Mouse (Mus musculus): Measurements from ENCODE around the gene Drc3. TPM values are rescaled to one million over a fixed set of nuclear protein-coding genes. Genes with fewer than 3 reads are reported as not detected.
"Not testable (repeated sequence)": the region's sequence is repeated elsewhere in the genome, so short reads cannot be mapped to it uniquely, and the experiment has no call there.

Drc3 gene
- polyA plus RNA-seq, 1 experiment = 70.2 TPM

DNA sequence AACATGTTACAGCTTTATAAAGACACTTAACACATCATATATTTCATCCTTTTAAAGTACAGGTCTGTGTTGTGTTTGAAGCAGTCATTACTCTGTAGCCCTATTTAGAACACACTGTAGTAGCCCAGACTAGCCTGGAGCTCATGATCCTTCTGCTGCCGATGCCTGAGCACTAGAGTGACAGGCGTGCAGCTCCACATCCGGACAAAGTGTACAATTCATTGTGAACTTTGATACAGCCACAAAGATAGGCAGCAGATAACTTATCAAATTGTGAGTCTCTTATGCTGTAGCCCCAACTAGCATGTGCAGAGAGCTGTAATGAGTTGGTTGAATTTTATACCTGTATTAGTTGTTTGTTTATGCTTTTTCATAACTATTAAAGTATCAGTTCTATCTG, 74.5 kb downstream of the Drc3 start:
- Histone ChIP-seq H3K36me3 (ENCODE audit: control insufficient read depth, insufficient read depth, low read length) (no peaks in the 10 kb centered on the region; the same call in 1 of the 2 replicates), H3K27ac (ENCODE audit: control insufficient read depth, insufficient read depth, low read depth, low read length) (no peak overlapping the region), H3K4me3 (ENCODE audit: control insufficient read depth, low read depth, low read length) (no peak overlapping the region), H3K4me1 (ENCODE audit: control insufficient read depth, insufficient read depth, low read length) (no peaks in the 10 kb centered on the region), H3K27me3 (ENCODE audit: control insufficient read depth, insufficient read depth, low read length) (no peaks in the 10 kb centered on the region)
- TF ChIP-seq CTCF (IDR thresholded peaks at IDR 0.05; ENCODE audit: control insufficient read depth, insufficient read depth, insufficient replicate concordance, low read depth, low read length) = no peak
- no peak for TF ChIP-seq POLR2A (IDR thresholded peaks at IDR 0.05; ENCODE audit: control insufficient read depth, low read depth, low read length)

GRCm38 (mm10) chr11:60433501-60433900, 80.4 kb downstream of the Drc3 start:
- TF ChIP-seq CTCF (IDR thresholded peaks at IDR 0.05; ENCODE audit: control insufficient read depth, insufficient read depth, insufficient replicate concordance, low read depth, low read length) (no peak), POLR2A (IDR thresholded peaks at IDR 0.05; ENCODE audit: control insufficient read depth, low read depth, low read length) (no peak)
- Histone ChIP-seq H3K36me3 (ENCODE audit: control insufficient read depth, insufficient read depth, low read length) (peaks cover 6% of the 10 kb centered on the region), H3K4me1 (ENCODE audit: control insufficient read depth, insufficient read depth, low read length) (no peaks in the 10 kb centered on the region), H3K27ac (ENCODE audit: control insufficient read depth, insufficient read depth, low read depth, low read length) (no peak overlapping the region), H3K27me3 (ENCODE audit: control insufficient read depth, insufficient read depth, low read length) (no peaks in the 10 kb centered on the region), H3K4me3 (ENCODE audit: control insufficient read depth, low read depth, low read length) (no peak overlapping the region)

GRCm38 (mm10) chr11:60435133-60435532, 82.0 kb downstream of the Drc3 start:
- Histone ChIP-seq H3K4me3 (ENCODE audit: control insufficient read depth, low read depth, low read length) (no peak overlapping the region), H3K27me3 (ENCODE audit: control insufficient read depth, insufficient read depth, low read length) (no peaks in the 10 kb centered on the region), H3K4me1 (ENCODE audit: control insufficient read depth, insufficient read depth, low read length) (no peaks in the 10 kb centered on the region), H3K27ac (ENCODE audit: control insufficient read depth, insufficient read depth, low read depth, low read length) (no peak overlapping the region), H3K36me3 (ENCODE audit: control insufficient read depth, insufficient read depth, low read length) (peaks cover 7% of the 10 kb centered on the region)
- TF ChIP-seq POLR2A (IDR thresholded peaks at IDR 0.05; ENCODE audit: control insufficient read depth, low read depth, low read length) (no peak), CTCF (IDR thresholded peaks at IDR 0.05; ENCODE audit: control insufficient read depth, insufficient read depth, insufficient replicate concordance, low read depth, low read length) (no peak)

DNA sequence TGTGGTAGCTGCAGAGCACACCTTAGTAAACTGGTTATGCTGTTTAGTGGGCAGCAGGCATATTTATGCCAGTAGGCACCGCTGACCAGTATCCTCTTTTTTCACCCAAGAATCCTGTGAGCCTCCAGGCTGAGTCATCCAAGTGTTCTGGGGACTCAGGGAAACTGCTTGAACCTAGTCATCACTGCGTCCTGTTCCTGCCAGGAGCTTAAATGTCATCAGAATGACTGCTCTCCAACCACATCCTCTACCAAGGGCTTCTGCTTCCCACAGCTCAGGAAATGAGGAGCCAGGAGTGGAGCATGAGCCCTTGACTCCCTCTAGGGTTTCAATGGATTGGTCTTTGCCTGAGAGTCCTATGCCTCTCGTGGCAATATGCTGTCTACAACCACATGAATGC, 83.5 kb downstream of the Drc3 start:
- peaks cover 7% of the 10 kb centered on the region for H3K36me3 ChIP-seq (ENCODE audit: control insufficient read depth, insufficient read depth, low read length)
- no peak for TF ChIP-seq POLR2A (IDR thresholded peaks at IDR 0.05; ENCODE audit: control insufficient read depth, low read depth, low read length)
- TF ChIP-seq CTCF (IDR thresholded peaks at IDR 0.05; ENCODE audit: control insufficient read depth, insufficient read depth, insufficient replicate concordance, low read depth, low read length) = no peak
- no peak overlapping the region for H3K4me3 ChIP-seq (ENCODE audit: control insufficient read depth, low read depth, low read length)
- H3K27ac ChIP-seq (ENCODE audit: control insufficient read depth, insufficient read depth, low read depth, low read length) = no peak overlapping the region
- H3K27me3 ChIP-seq (ENCODE audit: control insufficient read depth, insufficient read depth, low read length) = no peaks in the 10 kb centered on the region
- H3K4me1 ChIP-seq (ENCODE audit: control insufficient read depth, insufficient read depth, low read length) = no peaks in the 10 kb centered on the region

GRCm38 (mm10) chr11:60439621-60440020, 86.5 kb downstream of the Drc3 start:
- H3K27ac ChIP-seq (ENCODE audit: control insufficient read depth, insufficient read depth, low read depth, low read length); H3K4me1 ChIP-seq (ENCODE audit: control insufficient read depth, insufficient read depth, low read length); H3K4me3 ChIP-seq (ENCODE audit: control insufficient read depth, low read depth, low read length); H3K27me3 ChIP-seq (ENCODE audit: control insufficient read depth, insufficient read depth, low read length): not testable (repeated sequence)
- peaks cover 11% of the 10 kb centered on the region for H3K36me3 ChIP-seq (ENCODE audit: control insufficient read depth, insufficient read depth, low read length)

DNA sequence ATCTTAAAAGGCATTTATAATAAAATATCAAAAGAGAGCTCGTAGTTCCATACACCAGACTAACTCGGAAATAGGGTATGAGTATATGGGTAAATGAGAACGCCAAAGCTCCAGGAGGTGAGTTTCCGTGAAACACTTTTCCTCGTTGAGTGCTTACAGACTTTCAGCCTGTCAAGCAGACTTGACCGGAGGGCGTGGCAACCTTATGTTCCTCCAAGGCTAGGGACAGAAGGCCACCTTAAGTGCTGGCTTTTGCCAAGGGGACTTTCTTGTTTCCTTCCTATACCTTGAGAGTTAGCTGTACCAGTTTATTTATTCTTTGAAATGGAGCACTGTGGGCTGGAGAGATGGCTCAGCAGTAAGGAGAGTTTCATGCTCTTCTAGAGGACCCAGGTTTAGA, 87.0 kb downstream of the Drc3 start:
- Histone ChIP-seq H3K36me3 (ENCODE audit: control insufficient read depth, insufficient read depth, low read length) (peaks cover 11% of the 10 kb centered on the region), H3K27ac (ENCODE audit: control insufficient read depth, insufficient read depth, low read depth, low read length) (no peak overlapping the region), H3K4me1 (ENCODE audit: control insufficient read depth, insufficient read depth, low read length) (no peaks in the 10 kb centered on the region), H3K4me3 (ENCODE audit: control insufficient read depth, low read depth, low read length) (no peak overlapping the region), H3K27me3 (ENCODE audit: control insufficient read depth, insufficient read depth, low read length) (no peaks in the 10 kb centered on the region)
- TF ChIP-seq POLR2A (IDR thresholded peaks at IDR 0.05; ENCODE audit: control insufficient read depth, low read depth, low read length) = no peak
- no peak for TF ChIP-seq CTCF (IDR thresholded peaks at IDR 0.05; ENCODE audit: control insufficient read depth, insufficient read depth, insufficient replicate concordance, low read depth, low read length)

GRCm38 (mm10) chr11:60442896-60443295, 89.8 kb downstream of the Drc3 start:
- Histone ChIP-seq H3K36me3 (ENCODE audit: control insufficient read depth, insufficient read depth, low read length) (peaks cover 7% of the 10 kb centered on the region), H3K4me3 (ENCODE audit: control insufficient read depth, low read depth, low read length) (no peak overlapping the region), H3K27ac (ENCODE audit: control insufficient read depth, insufficient read depth, low read depth, low read length) (no peak overlapping the region), H3K4me1 (ENCODE audit: control insufficient read depth, insufficient read depth, low read length) (no peaks in the 10 kb centered on the region), H3K27me3 (ENCODE audit: control insufficient read depth, insufficient read depth, low read length) (no peaks in the 10 kb centered on the region)
- TF ChIP-seq CTCF (IDR thresholded peaks at IDR 0.05; ENCODE audit: control insufficient read depth, insufficient read depth, insufficient replicate concordance, low read depth, low read length) (no peak), POLR2A (IDR thresholded peaks at IDR 0.05; ENCODE audit: control insufficient read depth, low read depth, low read length) (no peak)

Other genes with a start within 250 kb of the Drc3 start
- gene Rai1, start 248.3 kb upstream of the Drc3 start, polyA plus RNA-seq (2012; rRNA removed) = 5.2 and 6.0 TPM in 2 replicates
- 13.2 and 18.5 TPM in 2 replicates for gene Srebf1, start 130.7 kb upstream of the Drc3 start, polyA plus RNA-seq (2012; rRNA removed)
- gene Tom1l2, start 424 bp upstream of the Drc3 start, polyA plus RNA-seq (2012; rRNA removed) = 18.5 and 22.3 TPM in 2 replicates
- 76.9 and 89.3 TPM in 2 replicates for gene Gid4, start 63.8 kb downstream of the Drc3 start, polyA plus RNA-seq (2012; rRNA removed)
- gene Atpaf2, start 65.1 kb downstream of the Drc3 start, polyA plus RNA-seq (2012; rRNA removed) = 83.6 and 87.7 TPM in 2 replicates
- gene Drg2, start 101.3 kb downstream of the Drc3 start, polyA plus RNA-seq (2012; rRNA removed) = 34.5 and 36.3 TPM in 2 replicates
- gene Myo15, start 116.0 kb downstream of the Drc3 start, polyA plus RNA-seq (2012; rRNA removed) = 8.2 and 11.7 TPM in 2 replicates
- 13.4 and 13.8 TPM in 2 replicates for gene Alkbh5, start 183.1 kb downstream of the Drc3 start, polyA plus RNA-seq (2012; rRNA removed)

Measured in testis, adult 2 months (tissue).